Mouse (Mus musculus) layer of hippocampus, adult 18-20 months (tissue): ENCODE results near the gene Tcte1. TPM values are rescaled to one million over a fixed set of nuclear protein-coding genes. Genes with fewer than 3 reads are reported as not detected.
A peak's percentile ranks its signal among the peaks of the same experiment; 100 is the strongest.

ENCODE experiments used
- DNase-seq, 2 experiments: peaks; one replicate each; pipeline ENCODE4 v3.0.0; 2022; ENCODE audit warnings: low spot score in 2 of 2
- total RNA-seq, 2 experiments: library from RNA; stranded (reverse); gene quantifications; 2 replicates each; pipeline ENCODE4 v1.2.3; 2021

Gene Tcte1
- total RNA-seq, 2 experiments from 2014 or later = 0.91 to 1.6 TPM

GRCm38 (mm10) chr17:45563655-45564530, 40.7 kb downstream of the Tcte1 start, which contains the start of gene Slc35b2:
Gene Slc35b2, plus strand, starts transcription at chr17:45563874.
- peak; percentile 92 to 94 for DNase-seq

- DNase-seq = no peak
Measured at GRCm38 (mm10) chr17:45564531-45565084, 41.4 kb downstream of the Tcte1 start.

- DNase-seq = no peak
Measured at GRCm38 (mm10) chr17:45565103-45565502, 41.9 kb downstream of the Tcte1 start.

GRCm38 (mm10) chr17:45566031-45566359, 42.8 kb downstream of the Tcte1 start:
- DNase-seq = no peak

- DNase-seq = peak in 1 of 2 experiments; percentile 65
Measured at GRCm38 (mm10) chr17:45566360-45567161, 43.3 kb downstream of the Tcte1 start.

GRCm38 (mm10) chr17:45567162-45567601, 43.9 kb downstream of the Tcte1 start:
- DNase-seq = no peak

- no peak for DNase-seq
Measured at GRCm38 (mm10) chr17:45568990-45569389, 45.8 kb downstream of the Tcte1 start.

GRCm38 (mm10) chr17:45569999-45570398, 46.8 kb downstream of the Tcte1 start:
- no peak for DNase-seq

- DNase-seq = peak; percentile 77 to 79
Measured at GRCm38 (mm10) chr17:45572103-45573086, 49.2 kb downstream of the Tcte1 start.

GRCm38 (mm10) chr17:45573087-45573779, 50.0 kb downstream of the Tcte1 start, which contains the start of gene Hsp90ab1:
Gene Hsp90ab1, minus strand, starts transcription at chr17:45573271.
- DNase-seq = peak; percentile 98 to 99

GRCm38 (mm10) chr17:45573780-45574123, 50.5 kb downstream of the Tcte1 start:
- peak; percentile 93 to 98 for DNase-seq

GRCm38 (mm10) chr17:45574129-45574761, 51.0 kb downstream of the Tcte1 start:
- DNase-seq = peak; percentile 86 to 92

- no peak for DNase-seq
Measured at GRCm38 (mm10) chr17:45575123-45575897, 52.1 kb downstream of the Tcte1 start.

- DNase-seq = no peak
Measured at GRCm38 (mm10) chr17:45578242-45578641, 55.0 kb downstream of the Tcte1 start.

GRCm38 (mm10) chr17:45578843-45579242, 55.6 kb downstream of the Tcte1 start:
- no peak for DNase-seq

- no peak for DNase-seq
Measured at GRCm38 (mm10) chr17:45579554-45579953, 56.3 kb downstream of the Tcte1 start.

GRCm38 (mm10) chr17:45580958-45581477, 57.8 kb downstream of the Tcte1 start:
- no peak for DNase-seq

GRCm38 (mm10) chr17:45581567-45581983, 58.3 kb downstream of the Tcte1 start:
- DNase-seq = peak in 1 of 2 experiments; percentile 73
